11 mouse cellular contexts compared by ENCODE assay signal in genomic region chr7:109602562-109602961, GRCm38 (mm10).
DNase-seq lines count a peak whose midpoint lies in the region; ATAC-seq lines count a peak whose summit lies in the region.
"Had no signal": no experiment of that assay in that cellular context is flagged by ENCODE, and none has a peak within 500 bp of the region (broad histone marks: within the 10 kb centered on the region; RNA-seq: fewer than 3 reads in every experiment).

No protein-coding gene starts in this region.

- DNase-seq in urinary bladder, postnatal 14 days (ENCODE audit: low spot score) = peak; percentile 29
- no peak for DNase-seq in urinary bladder, postnatal 4 days (ENCODE audit: low spot score in 2 of 2)
- peak; percentile 63 to 80 for DNase-seq in kidney, adult 8-10 months
- no peak for DNase-seq in ovary, postnatal 10 days (ENCODE audit: low spot score)
- DNase-seq in layer of hippocampus, adult 18-20 months (ENCODE audit: low spot score in 2 of 2) = no peak
- DNase-seq in left cerebral cortex, adult 11 months (ENCODE audit: low spot score) = no peak
- DNase-seq: gastrocnemius, postnatal 10 days; thymus, postnatal 25 days had no signal

- 0 out of 2 replicates have a peak overlapping the region, but pooled peaks have one; percentile 14 for H3K4me2 ChIP-seq in lung, embryonic 15.5 days
- no peak overlapping the region for H3K4me2 ChIP-seq in hindbrain, embryonic 13.5 days
- H3K4me2 ChIP-seq: limb, embryonic 13.5 days had no signal

- H3K27me3 ChIP-seq in lung, embryonic 15.5 days = no peaks in the 10 kb centered on the region
- H3K27me3 ChIP-seq in hindbrain, embryonic 13.5 days = no peaks in the 10 kb centered on the region
- H3K27me3 ChIP-seq: limb, embryonic 13.5 days had no signal

- H3K9me3 ChIP-seq in lung, embryonic 15.5 days = no peaks in the 10 kb centered on the region
- H3K9me3 ChIP-seq in hindbrain, embryonic 13.5 days = no peaks in the 10 kb centered on the region
- H3K9me3 ChIP-seq: limb, embryonic 13.5 days had no signal

- ATAC-seq in lung, embryonic 15.5 days (ENCODE audit: borderline replicate concordance, extremely low read depth, low FRiP score, low TSS enrichment) = peak; percentile 68
- no peak for ATAC-seq in hindbrain, embryonic 13.5 days (ENCODE audit: low FRiP score)

- no peak overlapping the region for H3K9ac ChIP-seq in lung, embryonic 15.5 days
- no peak overlapping the region for H3K9ac ChIP-seq in hindbrain, embryonic 13.5 days
- H3K9ac ChIP-seq: limb, embryonic 13.5 days had no signal

- no peaks in the 10 kb centered on the region for H3K36me3 ChIP-seq in lung, embryonic 15.5 days
- no peaks in the 10 kb centered on the region for H3K36me3 ChIP-seq in hindbrain, embryonic 13.5 days
- H3K36me3 ChIP-seq: limb, embryonic 13.5 days had no signal

- H3K4me3 ChIP-seq in lung, embryonic 15.5 days = no peak overlapping the region
- no peak overlapping the region for H3K4me3 ChIP-seq in hindbrain, embryonic 13.5 days
- H3K4me3 ChIP-seq: limb, embryonic 13.5 days had no signal

- H3K27ac ChIP-seq in lung, embryonic 15.5 days = peak overlapping the region; percentile 83
- no peak overlapping the region for H3K27ac ChIP-seq in hindbrain, embryonic 13.5 days
- H3K27ac ChIP-seq: limb, embryonic 13.5 days had no signal

- peaks cover 48% of the 10 kb centered on the region for H3K4me1 ChIP-seq in lung, embryonic 15.5 days
- H3K4me1 ChIP-seq in hindbrain, embryonic 13.5 days (replicated peaks) = peaks cover 8% of the 10 kb centered on the region

- 27% methylated on average over 5 of the region's 5 CpGs for WGBS in lung, embryonic 15.5 days
- WGBS in hindbrain, embryonic 13.5 days = 91% methylated on average over 5 of the region's 5 CpGs

Comparison
In these comparisons a context has a peak if more than half of its experiments do, and no peak if none do; other contexts are left out.
1. DNase-seq: peak in urinary bladder, postnatal 14 days (single experiment) and kidney, adult 8-10 months (2 of 2); none in urinary bladder, postnatal 4 days (0 of 2), ovary, postnatal 10 days (single experiment), layer of hippocampus, adult 18-20 months (0 of 2) and left cerebral cortex, adult 11 months (single experiment).